Mouse (Mus musculus): ENCODE results near the gene Kcnq2. TPM values are rescaled to one million over a fixed set of nuclear protein-coding genes. Genes with fewer than 3 reads are reported as not detected.

Gene Kcnq2
- 16.3 and 18.9 TPM in 2 replicates for polyA plus RNA-seq (2014; fragmentation: Nextera tagmentation; extraction: Ambion mirVana)

DNA sequence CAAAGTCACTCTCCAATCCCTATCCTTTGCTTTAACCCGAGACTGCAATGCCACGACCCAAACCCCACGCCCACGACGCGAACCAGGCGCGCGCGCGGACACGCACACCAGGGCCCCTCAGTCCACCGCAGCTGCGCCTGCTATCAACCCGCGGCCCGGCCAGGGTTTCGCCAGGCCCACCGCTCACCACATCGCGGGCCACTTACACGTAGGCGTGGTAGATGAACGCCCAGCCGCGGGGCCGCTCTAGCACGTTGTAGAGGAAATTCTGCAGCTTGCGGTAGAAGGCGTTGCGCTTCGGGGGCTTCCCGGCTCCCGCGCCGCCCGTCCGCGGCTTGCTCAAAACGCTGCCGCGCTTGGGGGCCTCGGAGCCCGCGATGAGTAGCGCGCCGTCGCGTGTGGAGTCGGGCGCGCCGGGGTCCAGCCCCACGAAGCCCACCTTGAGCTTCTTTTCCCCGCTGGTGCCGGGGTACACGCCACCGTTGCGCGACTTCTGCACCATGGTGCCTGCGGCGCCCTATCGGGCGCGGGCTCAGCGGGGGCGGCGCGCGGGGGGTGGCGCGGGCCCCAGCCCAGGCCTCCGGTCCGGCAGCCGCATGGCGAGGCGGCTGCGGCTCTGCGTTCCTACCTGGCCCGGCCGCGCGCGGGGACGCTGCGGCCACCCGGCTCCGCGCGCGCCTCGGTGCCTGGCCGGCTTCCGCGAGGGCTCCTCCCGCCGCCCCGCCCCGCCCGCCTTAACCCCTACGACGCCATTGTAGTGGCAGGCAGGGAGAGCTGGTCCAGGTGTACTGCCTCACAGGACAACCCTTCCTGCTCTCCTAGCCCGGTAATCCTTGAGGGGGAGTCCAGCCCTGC, at the start of gene Kcnq2:
Kcnq2 (minus strand) TSS at position 710 of the 855 bp plus-strand sequence.
- under 1% methylated on average over 81 of the region's 104 CpGs for WGBS
- Histone ChIP-seq H3K4me3 (ENCODE audit: low read depth, low read length) (peak within 1 kb of the TSS; percentile 68), H3K4me2 (replicated peaks; ENCODE audit: low read depth, low read length) (peak within 1 kb of the TSS; percentile 85), H3K4me1 (replicated peaks; ENCODE audit: control insufficient read depth, insufficient read depth, low read length) (no peaks in the 10 kb centered on the region; the same call in 1 of the 2 replicates), H3K9me3 (ENCODE audit: control insufficient read depth, low read length) (no peaks in the 10 kb centered on the region), H3K27ac (ENCODE audit: low read depth, low read length) (peak within 1 kb of the TSS; percentile 89), H3K9ac (ENCODE audit: low read depth, low read length) (peak within 1 kb of the TSS; percentile 76), H3K36me3 (ENCODE audit: control insufficient read depth, insufficient read depth, low read length) (no peaks in the 10 kb centered on the region), H3K27me3 (ENCODE audit: control insufficient read depth, insufficient read depth, low read length) (peaks cover 32% of the 10 kb centered on the region)
- DNase-seq (ENCODE audit: low spot score) = peak; percentile 67
- ATAC-seq (ENCODE audit: low FRiP score) = peak; percentile 81

DNA sequence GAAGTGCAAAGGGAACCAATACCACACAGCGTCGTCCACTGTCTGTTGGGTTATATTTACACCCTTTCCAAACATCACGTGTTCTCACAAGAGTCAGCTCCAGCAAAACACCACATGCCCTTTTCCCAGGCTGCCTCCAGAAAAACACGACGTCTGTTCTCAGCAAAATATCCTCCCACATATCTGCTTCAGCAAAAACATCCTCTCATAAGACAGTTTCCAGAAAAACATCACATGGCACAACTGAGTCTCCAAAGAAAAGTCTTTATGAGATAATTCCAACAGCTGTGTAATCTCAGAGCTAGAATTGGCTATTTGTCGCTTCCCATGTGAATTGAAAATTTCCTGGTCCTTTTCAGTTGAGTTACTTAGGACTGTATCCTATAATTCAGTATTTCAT, 45.8 kb upstream of the Kcnq2 start:
- Histone ChIP-seq H3K27me3 (ENCODE audit: control insufficient read depth, insufficient read depth, low read length) (no peaks in the 10 kb centered on the region), H3K36me3 (ENCODE audit: control insufficient read depth, insufficient read depth, low read length) (no peaks in the 10 kb centered on the region)

DNA sequence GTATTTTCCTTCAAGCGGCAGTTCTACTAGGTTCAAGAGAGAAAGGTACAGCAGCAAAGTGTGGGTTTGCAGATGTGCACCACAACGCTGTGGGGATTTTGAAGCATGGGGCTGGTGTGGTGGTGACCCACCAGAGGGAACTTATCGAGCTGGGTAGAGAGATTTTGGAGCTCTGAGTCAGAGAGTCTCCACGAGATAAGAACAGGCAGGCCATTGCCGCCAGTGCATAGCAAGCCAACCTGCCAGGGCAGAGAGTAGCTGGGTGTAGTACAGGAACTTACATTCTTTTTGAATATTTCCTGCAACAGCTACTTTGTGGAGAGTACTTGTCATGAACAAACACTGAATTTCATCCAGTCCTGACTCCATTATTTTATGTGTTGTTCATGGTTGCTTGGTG, 43.4 kb upstream of the Kcnq2 start:
- no peaks in the 10 kb centered on the region for H3K4me1 ChIP-seq (replicated peaks; ENCODE audit: control insufficient read depth, insufficient read depth, low read length)
- H3K4me2 ChIP-seq (replicated peaks; ENCODE audit: low read depth, low read length) = no peak overlapping the region
- WGBS = 91% methylated on average over 5 of the region's 5 CpGs
- no peak overlapping the region for H3K4me3 ChIP-seq (ENCODE audit: low read depth, low read length)
- H3K9me3 ChIP-seq (ENCODE audit: control insufficient read depth, low read length) = no peaks in the 10 kb centered on the region
- ATAC-seq (ENCODE audit: low FRiP score) (no peak), DNase-seq (ENCODE audit: low spot score) (no peak)
- H3K27ac ChIP-seq (ENCODE audit: low read depth, low read length) = no peak overlapping the region
- no peaks in the 10 kb centered on the region for H3K36me3 ChIP-seq (ENCODE audit: control insufficient read depth, insufficient read depth, low read length)
- no peak overlapping the region for H3K9ac ChIP-seq (ENCODE audit: low read depth, low read length)
- no peaks in the 10 kb centered on the region for H3K27me3 ChIP-seq (ENCODE audit: control insufficient read depth, insufficient read depth, low read length)

More for the DNA sequence above, 45.8 kb upstream of the Kcnq2 start:
- no peaks in the 10 kb centered on the region for H3K4me1 ChIP-seq (replicated peaks; ENCODE audit: control insufficient read depth, insufficient read depth, low read length)
- no peak overlapping the region for H3K9ac ChIP-seq (ENCODE audit: low read depth, low read length)
- no peak overlapping the region for H3K4me3 ChIP-seq (ENCODE audit: low read depth, low read length)
- ATAC-seq (ENCODE audit: low FRiP score) = no peak
- H3K27ac ChIP-seq (ENCODE audit: low read depth, low read length) = no peak overlapping the region
- DNase-seq (ENCODE audit: low spot score) = no peak
- WGBS = 76% methylated on average over 6 of the region's 6 CpGs
- H3K9me3 ChIP-seq (ENCODE audit: control insufficient read depth, low read length) = no peaks in the 10 kb centered on the region
- no peak overlapping the region for H3K4me2 ChIP-seq (replicated peaks; ENCODE audit: low read depth, low read length)

DNA sequence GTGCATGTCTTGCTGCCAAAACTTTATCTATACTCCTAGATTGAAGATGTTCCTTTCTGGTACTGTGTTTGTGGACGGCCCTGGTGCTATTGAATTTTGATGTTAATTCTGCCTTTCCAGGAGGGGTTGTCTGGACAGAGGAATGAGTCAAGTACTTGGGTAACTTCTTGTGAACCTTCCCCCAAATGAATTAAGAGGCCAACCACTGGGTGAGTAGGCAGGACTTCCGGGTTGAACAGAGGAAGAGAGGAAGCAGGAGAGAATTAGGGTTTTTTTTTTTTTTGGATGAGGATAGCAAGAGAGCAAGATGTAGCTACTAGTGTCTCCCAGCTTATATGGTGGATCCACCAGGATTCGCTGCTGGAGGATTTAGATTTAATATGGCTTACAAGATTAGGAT, 42.9 kb upstream of the Kcnq2 start:
- Histone ChIP-seq H3K4me1 (replicated peaks; ENCODE audit: control insufficient read depth, insufficient read depth, low read length) (no peaks in the 10 kb centered on the region), H3K9me3 (ENCODE audit: control insufficient read depth, low read length) (no peaks in the 10 kb centered on the region), H3K4me3 (ENCODE audit: low read depth, low read length) (no peak overlapping the region), H3K9ac (ENCODE audit: low read depth, low read length) (no peak overlapping the region), H3K27ac (ENCODE audit: low read depth, low read length) (no peak overlapping the region), H3K36me3 (ENCODE audit: control insufficient read depth, insufficient read depth, low read length) (no peaks in the 10 kb centered on the region), H3K27me3 (ENCODE audit: control insufficient read depth, insufficient read depth, low read length) (no peaks in the 10 kb centered on the region), H3K4me2 (replicated peaks; ENCODE audit: low read depth, low read length) (no peak overlapping the region)
- DNase-seq (ENCODE audit: low spot score) (no peak), ATAC-seq (ENCODE audit: low FRiP score) (no peak)
- WGBS = 84% methylated on average over 3 of the region's 3 CpGs

DNA sequence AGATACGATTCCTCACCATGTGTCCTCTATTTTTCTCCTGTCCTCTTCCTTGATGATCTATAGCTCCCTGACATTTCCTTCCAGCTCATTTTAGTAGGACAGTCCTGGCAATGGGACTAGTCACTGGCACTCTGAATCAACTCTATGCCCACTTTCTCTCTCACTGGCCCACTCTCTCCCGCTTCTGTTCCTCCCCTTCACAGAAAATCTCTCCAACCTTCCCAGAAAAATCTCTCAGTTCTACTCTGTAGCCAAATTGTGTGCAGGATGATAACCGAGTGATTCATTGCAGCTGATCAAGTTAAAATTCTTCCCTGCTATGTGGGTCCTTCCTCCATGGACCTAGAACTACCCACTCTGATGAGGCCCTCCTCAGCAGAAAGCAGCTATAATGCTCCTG, 39.5 kb upstream of the Kcnq2 start:
- no peak overlapping the region for H3K4me3 ChIP-seq (ENCODE audit: low read depth, low read length)
- H3K4me1 ChIP-seq (replicated peaks; ENCODE audit: control insufficient read depth, insufficient read depth, low read length) = no peaks in the 10 kb centered on the region
- H3K36me3 ChIP-seq (ENCODE audit: control insufficient read depth, insufficient read depth, low read length) = no peaks in the 10 kb centered on the region
- WGBS = 87% methylated on average over 3 of the region's 3 CpGs
- ATAC-seq (ENCODE audit: low FRiP score) = no peak
- H3K9me3 ChIP-seq (ENCODE audit: control insufficient read depth, low read length) = no peaks in the 10 kb centered on the region
- H3K27ac ChIP-seq (ENCODE audit: low read depth, low read length) = no peak overlapping the region
- H3K9ac ChIP-seq (ENCODE audit: low read depth, low read length) = no peak overlapping the region
- DNase-seq (ENCODE audit: low spot score) = no peak
- H3K27me3 ChIP-seq (ENCODE audit: control insufficient read depth, insufficient read depth, low read length) = no peaks in the 10 kb centered on the region
- no peak overlapping the region for H3K4me2 ChIP-seq (replicated peaks; ENCODE audit: low read depth, low read length)

DNA sequence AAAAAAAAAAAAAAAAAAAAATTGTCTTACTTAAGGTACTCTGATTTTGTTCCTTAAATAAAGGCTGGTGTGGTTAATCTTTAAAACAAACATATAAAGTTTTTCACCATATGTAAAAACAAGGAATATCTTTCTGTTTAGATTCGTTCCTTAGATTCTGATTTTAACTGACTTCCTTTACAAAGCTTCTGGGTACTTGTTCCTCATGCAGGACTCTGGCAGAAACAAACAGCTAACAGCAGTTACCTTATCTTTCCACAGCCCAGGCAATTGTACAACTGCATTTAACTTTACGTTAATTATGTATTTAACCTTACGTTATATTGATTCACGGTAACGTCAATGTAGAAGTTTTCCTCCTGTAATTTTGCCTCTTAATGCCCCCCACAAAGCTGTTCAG, 31.4 kb upstream of the Kcnq2 start:
- H3K4me2 ChIP-seq (replicated peaks; ENCODE audit: low read depth, low read length) = no peak overlapping the region
- no peak overlapping the region for H3K9ac ChIP-seq (ENCODE audit: low read depth, low read length)
- no peaks in the 10 kb centered on the region for H3K4me1 ChIP-seq (replicated peaks; ENCODE audit: control insufficient read depth, insufficient read depth, low read length)
- no peaks in the 10 kb centered on the region for H3K9me3 ChIP-seq (ENCODE audit: control insufficient read depth, low read length)
- DNase-seq (ENCODE audit: low spot score) = no peak
- WGBS = 90% methylated on average over 5 of the region's 5 CpGs
- no peak overlapping the region for H3K4me3 ChIP-seq (ENCODE audit: low read depth, low read length)
- no peak overlapping the region for H3K27ac ChIP-seq (ENCODE audit: low read depth, low read length)
- H3K36me3 ChIP-seq (ENCODE audit: control insufficient read depth, insufficient read depth, low read length) = no peaks in the 10 kb centered on the region
- no peaks in the 10 kb centered on the region for H3K27me3 ChIP-seq (ENCODE audit: control insufficient read depth, insufficient read depth, low read length)
- no peak for ATAC-seq (ENCODE audit: low FRiP score)

DNA sequence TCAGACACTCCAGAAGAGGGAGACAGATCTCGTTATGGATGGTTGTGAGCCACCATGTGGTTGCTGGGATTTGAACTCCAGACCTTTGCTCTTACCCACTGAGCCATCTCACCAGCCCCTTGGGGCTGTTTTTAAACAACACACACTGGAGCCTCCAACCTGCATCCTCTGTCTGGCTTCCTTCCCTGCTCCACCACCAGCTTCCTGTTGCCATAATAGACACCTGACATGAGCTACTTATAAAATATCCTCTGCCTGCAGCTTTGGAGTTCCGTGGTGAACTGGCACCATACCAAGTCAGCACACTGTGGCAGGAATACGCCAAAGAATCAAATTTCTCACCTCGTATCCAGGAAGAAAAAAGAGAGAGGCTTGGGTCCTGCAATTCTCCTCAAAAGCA, 25.7 kb upstream of the Kcnq2 start:
- Histone ChIP-seq H3K27ac (ENCODE audit: low read depth, low read length) (no peak overlapping the region), H3K4me3 (ENCODE audit: low read depth, low read length) (no peak overlapping the region), H3K4me2 (replicated peaks; ENCODE audit: low read depth, low read length) (no peak overlapping the region), H3K9ac (ENCODE audit: low read depth, low read length) (no peak overlapping the region), H3K27me3 (ENCODE audit: control insufficient read depth, insufficient read depth, low read length) (peaks cover 11% of the 10 kb centered on the region), H3K4me1 (replicated peaks; ENCODE audit: control insufficient read depth, insufficient read depth, low read length) (no peaks in the 10 kb centered on the region; the same call in none of the 2 replicates), H3K9me3 (ENCODE audit: control insufficient read depth, low read length) (no peaks in the 10 kb centered on the region), H3K36me3 (ENCODE audit: control insufficient read depth, insufficient read depth, low read length) (no peaks in the 10 kb centered on the region)
- WGBS = 86% methylated on average over 4 of the region's 4 CpGs
- DNase-seq (ENCODE audit: low spot score) (no peak), ATAC-seq (ENCODE audit: low FRiP score) (no peak)

DNA sequence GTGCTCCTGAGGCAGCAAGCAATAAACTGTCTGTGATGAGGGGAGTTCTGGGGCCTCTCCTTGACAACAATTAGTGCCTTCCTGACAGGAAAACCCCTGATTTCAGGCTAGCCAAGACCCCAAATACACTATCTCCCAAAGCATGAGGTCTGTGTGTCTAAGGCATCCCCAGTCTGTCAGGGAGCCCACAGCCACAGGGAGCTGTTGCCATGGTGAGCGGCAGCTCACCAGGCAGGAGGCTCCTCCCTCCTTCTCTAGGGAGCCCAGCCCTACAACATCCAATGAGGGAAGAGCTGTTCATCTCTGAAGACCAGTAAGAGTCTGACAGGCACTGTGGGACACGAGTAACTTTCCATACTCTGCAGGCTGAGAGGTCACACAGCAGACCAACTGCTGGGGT, 24.7 kb upstream of the Kcnq2 start:
- ATAC-seq (ENCODE audit: low FRiP score) = peak; percentile 89
- H3K4me1 ChIP-seq (replicated peaks; ENCODE audit: control insufficient read depth, insufficient read depth, low read length) = no peaks in the 10 kb centered on the region; the same call in none of the 2 replicates
- no peak overlapping the region for H3K4me2 ChIP-seq (replicated peaks; ENCODE audit: low read depth, low read length)
- H3K27me3 ChIP-seq (ENCODE audit: control insufficient read depth, insufficient read depth, low read length) = peaks cover 19% of the 10 kb centered on the region
- no peak overlapping the region for H3K4me3 ChIP-seq (ENCODE audit: low read depth, low read length)
- H3K9ac ChIP-seq (ENCODE audit: low read depth, low read length) = no peak overlapping the region
- DNase-seq (ENCODE audit: low spot score) = peak; percentile 67
- WGBS = 2% methylated on average over 2 of the region's 2 CpGs
- no peaks in the 10 kb centered on the region for H3K9me3 ChIP-seq (ENCODE audit: control insufficient read depth, low read length)
- no peaks in the 10 kb centered on the region for H3K36me3 ChIP-seq (ENCODE audit: control insufficient read depth, insufficient read depth, low read length)
- 0 out of 2 replicates have a peak overlapping the region, but pooled peaks have one; percentile 30 for H3K27ac ChIP-seq (ENCODE audit: low read depth, low read length)

DNA sequence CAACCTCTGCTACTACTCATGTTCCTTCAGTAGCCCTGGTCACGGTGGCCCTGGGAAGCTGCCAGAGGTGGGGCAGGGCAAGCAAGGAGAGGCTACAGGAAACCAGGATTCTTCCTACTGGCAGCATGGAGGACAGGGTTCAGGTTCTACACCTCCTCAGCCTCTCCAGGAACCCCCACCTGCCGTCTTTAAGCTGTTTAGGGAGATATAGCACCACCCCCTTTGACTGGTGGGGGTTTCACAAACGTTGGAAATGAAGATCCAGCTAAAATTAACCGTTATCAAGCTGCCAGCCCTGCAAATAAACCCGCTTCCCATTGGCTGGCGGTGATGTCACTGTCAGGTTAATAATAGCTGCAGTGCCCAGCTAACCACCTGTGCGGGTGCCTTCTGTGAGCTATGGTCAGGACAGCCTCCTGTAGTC, 24.0 kb upstream of the Kcnq2 start:
- ATAC-seq (ENCODE audit: low FRiP score) = no peak
- Histone ChIP-seq H3K9me3 (ENCODE audit: control insufficient read depth, low read length) (no peaks in the 10 kb centered on the region), H3K36me3 (ENCODE audit: control insufficient read depth, insufficient read depth, low read length) (no peaks in the 10 kb centered on the region), H3K4me2 (replicated peaks; ENCODE audit: low read depth, low read length) (no peak overlapping the region), H3K4me1 (replicated peaks; ENCODE audit: control insufficient read depth, insufficient read depth, low read length) (no peaks in the 10 kb centered on the region; the same call in none of the 2 replicates), H3K27ac (ENCODE audit: low read depth, low read length) (no peak overlapping the region), H3K27me3 (ENCODE audit: control insufficient read depth, insufficient read depth, low read length) (peaks cover 19% of the 10 kb centered on the region), H3K4me3 (ENCODE audit: low read depth, low read length) (no peak overlapping the region), H3K9ac (ENCODE audit: low read depth, low read length) (no peak overlapping the region)
- 64% methylated on average over 7 of the region's 7 CpGs for WGBS
- no peak for DNase-seq (ENCODE audit: low spot score)

Data from hindbrain, embryonic 11.5 days (tissue).